Mouse (Mus musculus) lung, adult 2 months (tissue): ENCODE measurements around the gene Cars2. TPM values are rescaled to one million over a fixed set of nuclear protein-coding genes. Genes with fewer than 3 reads are reported as not detected.

Source experiments
- DNase-seq: peaks from one replicate; pipeline ENCODE4 v3.0.0; 2022
- H3K4me1 ChIP-seq: fragments of 200-500 bp; 2 replicates; pipeline ENCODE4 v1.6.1; 2011; ENCODE audit warnings: low read length; ENCODE audit not compliant: control insufficient read depth, insufficient read depth
- H3K4me3 ChIP-seq: fragments of 200-500 bp; replicated peaks from 2 replicates; pipeline ENCODE3; 2011; ENCODE audit warnings: low read depth, mild to moderate bottlenecking, control low read depth, low read length; ENCODE audit errors: extremely low read depth
- CTCF ChIP-seq: fragments of 200-500 bp; IDR thresholded peaks from 2 replicates; pipeline ENCODE4 v1.5.1; 2011; ENCODE audit warnings: mild to moderate bottlenecking, low read length, control low read depth; ENCODE audit not compliant: insufficient read depth
- POLR2A ChIP-seq: fragments of 200-500 bp; IDR thresholded peaks from 2 replicates; pipeline ENCODE4 v1.6.1; 2011; ENCODE audit warnings: low read depth, mild to moderate bottlenecking, control low read depth, low read length, borderline replicate concordance; ENCODE audit errors: extremely low read depth
- WGBS: fragments of 180-500 bp; shearing (Covaris S2); methylation state at CpG from one replicate; pipeline ENCODE4 v1.1.7; 2018; 5-methylcytosine and 5-hydroxymethylcytosine counted together
- polyA plus RNA-seq: library from polyadenylated mRNA; depleted of rRNA; stranded (reverse); fragments of >200 nt; gene quantifications from 2 replicates; pipeline ENCODE4 v1.2.3, GENCODE M21; 2012; rRNA removed

Gene Cars2
- polyA plus RNA-seq, 1 experiment, result 48.4 TPM

GRCm38 (mm10) chr8:11465619-11466018, 85.0 kb downstream of the Cars2 start:
- TF ChIP-seq CTCF (no peak), POLR2A (no peak)
- DNase-seq, result no peak
- H3K4me3 ChIP-seq, result no peak overlapping the region
- 87% methylated on average over 4 of the region's 4 CpGs for WGBS
- H3K4me1 ChIP-seq, result peaks cover 4% of the 10 kb centered on the region; the same call in 1 of the 2 replicates

GRCm38 (mm10) chr8:11464707-11464964, 85.9 kb downstream of the Cars2 start:
- Histone ChIP-seq H3K4me1 (peaks cover 4% of the 10 kb centered on the region; the same call in 1 of the 2 replicates), H3K4me3 (no peak overlapping the region)
- no peak for TF ChIP-seq POLR2A
- TF ChIP-seq CTCF, result no peak
- DNase-seq, result no peak
- WGBS, result 67% methylated on average over 3 of the region's 3 CpGs

Other genes starting within 250 kb of the Cars2 start
- 219 and 237 TPM in 2 replicates for gene Col4a2, start 238.0 kb downstream of the Cars2 start, polyA plus RNA-seq
- 556 and 580 TPM in 2 replicates for gene Col4a1, start 238.0 kb downstream of the Cars2 start, polyA plus RNA-seq
- gene Rab20, start 72.1 kb downstream of the Cars2 start, polyA plus RNA-seq, result 17.3 and 19.5 TPM in 2 replicates
- gene Naxd, start 53.3 kb downstream of the Cars2 start, polyA plus RNA-seq, result 142 and 150 TPM in 2 replicates
- 18.5 and 21.5 TPM in 2 replicates for gene Ing1, start 4.8 kb upstream of the Cars2 start, polyA plus RNA-seq
- 52.3 and 54.5 TPM in 2 replicates for gene Ankrd10, start 85.0 kb upstream of the Cars2 start, polyA plus RNA-seq
- gene 1700016D06Rik, start 150.3 kb upstream of the Cars2 start, polyA plus RNA-seq, result not detected in 2 replicates
- 50.9 and 56.2 TPM in 2 replicates for gene Arhgef7, start 176.9 kb upstream of the Cars2 start, polyA plus RNA-seq